Mouse (Mus musculus) hindbrain, embryonic 12.5 days (tissue): ENCODE measurements around the gene Trim34b. TPM values are rescaled to one million over a fixed set of nuclear protein-coding genes. Genes with fewer than 3 reads are reported as not detected.

Experiments used
- ATAC-seq: fragments of 200-750 bp; cut with Nextera tagmentation; 2 replicates; pipeline ENCODE4 v1.8.0; 2017; ENCODE audit warnings: moderate TSS enrichment; ENCODE audit not compliant: low FRiP score
- H3K27ac ChIP-seq: fragments of 300-500 bp; sonication (generic); 2 replicates; pipeline ENCODE4 v1.5.1; 2016; ENCODE audit warnings: mild to moderate bottlenecking
- H3K27me3 ChIP-seq: fragments of 300-500 bp; sonication (generic); 2 replicates; pipeline ENCODE4 v1.6.1; 2016; ENCODE audit warnings: mild to moderate bottlenecking
- H3K36me3 ChIP-seq: fragments of 300-500 bp; sonication (generic); 2 replicates; pipeline ENCODE4 v1.6.1; 2016; ENCODE audit warnings: mild to moderate bottlenecking
- H3K4me1 ChIP-seq: fragments of 300-500 bp; sonication (generic); 2 replicates; pipeline ENCODE4 v1.6.1; 2016
- H3K4me2 ChIP-seq: fragments of 300-500 bp; sonication (generic); replicated peaks from 2 replicates; pipeline ENCODE4 v1.6.1; 2016; ENCODE audit warnings: mild to moderate bottlenecking
- H3K4me3 ChIP-seq: fragments of 300-500 bp; sonication (generic); 2 replicates; pipeline ENCODE4 v1.5.1; 2016; ENCODE audit warnings: mild to moderate bottlenecking
- H3K9ac ChIP-seq: fragments of 300-500 bp; sonication (generic); 2 replicates; pipeline ENCODE4 v1.6.1; 2016; ENCODE audit warnings: mild to moderate bottlenecking, moderate library complexity
- H3K9me3 ChIP-seq: fragments of 300-500 bp; sonication (generic); replicated peaks from 2 replicates; pipeline ENCODE4 v1.6.1; 2016; ENCODE audit warnings: mild to moderate bottlenecking
- WGBS: fragments of 180-500 bp; shearing (Covaris S2); methylation state at CpG from one replicate; pipeline ENCODE4 v1.1.7; 2016; 5-methylcytosine and 5-hydroxymethylcytosine counted together
- polyA plus RNA-seq: library from polyadenylated mRNA; unstranded; fragments of >200 nt; fragmentation: Nextera tagmentation; extraction: Ambion mirVana; gene quantifications from 2 replicates; pipeline ENCODE4 v1.2.1, GENCODE M21; 2016

The Trim34b gene
- polyA plus RNA-seq, 1 experiment from 2014 or later = not detected

GRCm38 (mm10) chr7:104353600-104353967, 24.3 kb downstream of the Trim34b start:
- Histone ChIP-seq H3K27ac (no peak overlapping the region), H3K9ac (no peak overlapping the region), H3K4me2 (no peak overlapping the region), H3K9me3 (no peaks in the 10 kb centered on the region), H3K27me3 (no peaks in the 10 kb centered on the region), H3K36me3 (no peaks in the 10 kb centered on the region), H3K4me1 (no peaks in the 10 kb centered on the region), H3K4me3 (no peak overlapping the region)
- 89% methylated on average over 2 of the region's 2 CpGs for WGBS
- ATAC-seq = no peak; the same call in 1 of the 2 replicates

GRCm38 (mm10) chr7:104366339-104366738, 37.1 kb downstream of the Trim34b start:
- Histone ChIP-seq H3K27ac (no peak overlapping the region), H3K4me1 (no peaks in the 10 kb centered on the region), H3K9ac (no peak overlapping the region), H3K36me3 (no peaks in the 10 kb centered on the region), H3K4me3 (no peak overlapping the region), H3K27me3 (no peaks in the 10 kb centered on the region), H3K4me2 (no peak overlapping the region), H3K9me3 (no peaks in the 10 kb centered on the region)
- ATAC-seq = no peak

GRCm38 (mm10) chr7:104369736-104370414, 40.6 kb downstream of the Trim34b start, which contains the start of gene Trim30b:
Trim30b (minus strand) TSS chr7:104369884.
- no peaks in the 10 kb centered on the region for H3K27me3 ChIP-seq
- H3K4me2 ChIP-seq = no peak within 1 kb of the TSS
- no peak within 1 kb of the TSS for H3K27ac ChIP-seq
- ATAC-seq = no peak
- H3K4me3 ChIP-seq = no peak within 1 kb of the TSS
- no peak within 1 kb of the TSS for H3K9ac ChIP-seq
- WGBS = 65% methylated on average over 1 of the region's 1 CpGs
- no peaks in the 10 kb centered on the region for H3K36me3 ChIP-seq
- no peaks in the 10 kb centered on the region for H3K9me3 ChIP-seq
- no peaks in the 10 kb centered on the region for H3K4me1 ChIP-seq

Other genes starting within 250 kb of the Trim34b start
- gene Olfr645, start 244.0 kb upstream of the Trim34b start, polyA plus RNA-seq = not detected in 2 replicates
- not detected in 2 replicates for gene Olfr646, start 224.6 kb upstream of the Trim34b start, polyA plus RNA-seq
- not detected in 2 replicates for gene Ubqln5, start 199.6 kb upstream of the Trim34b start, polyA plus RNA-seq
- not detected in 2 replicates for gene Olfr643, start 192.1 kb upstream of the Trim34b start, polyA plus RNA-seq
- not detected in 2 replicates for gene Ubqln3, start 186.2 kb upstream of the Trim34b start, polyA plus RNA-seq
- gene Ubqlnl, start 178.9 kb upstream of the Trim34b start, polyA plus RNA-seq = not detected in 2 replicates
- not detected in 2 replicates for gene Olfm5, start 164.6 kb upstream of the Trim34b start, polyA plus RNA-seq
- 0.56 and 0.83 TPM in 2 replicates for gene Olfr648, start 146.1 kb upstream of the Trim34b start, polyA plus RNA-seq
- not detected in 2 replicates for gene Olfr649, start 133.5 kb upstream of the Trim34b start, polyA plus RNA-seq
- 1.7 and 1.8 TPM in 2 replicates for gene Trim6, start 110.7 kb upstream of the Trim34b start, polyA plus RNA-seq
- gene Trim34a, start 85.0 kb upstream of the Trim34b start, polyA plus RNA-seq = 0.90 and 1.4 TPM in 2 replicates
- gene Trim5, start 41.4 kb upstream of the Trim34b start, polyA plus RNA-seq = 0.07 and 0.14 TPM in 2 replicates
- 3.4 and 4.2 TPM in 2 replicates for gene Trim12a, start 14.0 kb upstream of the Trim34b start, polyA plus RNA-seq
- gene Trim12c, start 23.9 kb downstream of the Trim34b start, polyA plus RNA-seq = 1.0 and 1.3 TPM in 2 replicates
- gene Trim30b, start 40.4 kb downstream of the Trim34b start, polyA plus RNA-seq = not detected in 2 replicates
- not detected in 2 replicates for gene Trim30c, start 71.4 kb downstream of the Trim34b start, polyA plus RNA-seq
- 0.69 and 1.3 TPM in 2 replicates for gene Trim30a, start 135.7 kb downstream of the Trim34b start, polyA plus RNA-seq
- gene Trim30d, start 178.4 kb downstream of the Trim34b start, polyA plus RNA-seq = 0.12 and 0.25 TPM in 2 replicates
- gene Olfr651, start 220.7 kb downstream of the Trim34b start, polyA plus RNA-seq = not detected in 2 replicates
- not detected in 2 replicates for gene Olfr652, start 231.4 kb downstream of the Trim34b start, polyA plus RNA-seq
- not detected in 2 replicates for gene Olfr653, start 247.8 kb downstream of the Trim34b start, polyA plus RNA-seq